Mouse (Mus musculus) midbrain, embryonic 11.5 days (tissue): ENCODE results near the gene Fgfr4. TPM values are rescaled to one million over a fixed set of nuclear protein-coding genes. Genes with fewer than 3 reads are reported as not detected.

Experiments
- ATAC-seq: fragments of 200-750 bp; cut with Nextera tagmentation; 2 replicates; pipeline ENCODE4 v1.8.0; 2017; ENCODE audit warnings: moderate TSS enrichment, moderate library complexity; ENCODE audit not compliant: low FRiP score
- DNase-seq: peaks from one replicate; pipeline ENCODE4 v3.0.0; 2015; ENCODE audit warnings: low spot score; ENCODE audit errors: missing footprints
- H3K27ac ChIP-seq: fragments of 300-500 bp; sonication (generic); 2 replicates; pipeline ENCODE4 v1.5.1; 2014; ENCODE audit warnings: low read depth, low read length
- H3K27me3 ChIP-seq: fragments of 300-500 bp; sonication (generic); 2 replicates; pipeline ENCODE4 v1.6.1; 2014; ENCODE audit warnings: mild to moderate bottlenecking, low read length, moderate library complexity, mixed read lengths; ENCODE audit not compliant: control insufficient read depth, insufficient read depth
- H3K36me3 ChIP-seq: fragments of 300-500 bp; sonication (generic); 2 replicates; pipeline ENCODE4 v1.6.1; 2014; ENCODE audit warnings: mild to moderate bottlenecking, low read length, moderate library complexity, mixed read lengths; ENCODE audit not compliant: control insufficient read depth, insufficient read depth
- H3K4me1 ChIP-seq: fragments of 300-500 bp; sonication (generic); 2 replicates; pipeline ENCODE4 v1.6.1; 2014; ENCODE audit warnings: low read length; ENCODE audit not compliant: control insufficient read depth, insufficient read depth
- H3K4me2 ChIP-seq: fragments of 300-500 bp; sonication (generic); 2 replicates; pipeline ENCODE4 v1.6.1; 2014; ENCODE audit warnings: mild to moderate bottlenecking, moderate library complexity
- H3K4me3 ChIP-seq: fragments of 300-500 bp; sonication (generic); 2 replicates; pipeline ENCODE4 v1.5.1; 2014; ENCODE audit warnings: low read depth, low read length
- H3K9ac ChIP-seq: fragments of 300-500 bp; sonication (generic); 2 replicates; pipeline ENCODE4 v1.6.1; 2014; ENCODE audit warnings: low read length
- H3K9me3 ChIP-seq: fragments of 300-500 bp; sonication (generic); 2 replicates; pipeline ENCODE4 v1.6.1; 2016; ENCODE audit warnings: low read length; ENCODE audit not compliant: control insufficient read depth
- WGBS: fragments of 180-500 bp; shearing (Covaris S2); extraction: QIAGEN DNeasy Blood & Tissue Kit; methylation state at CpG from one replicate; pipeline ENCODE4 v1.1.7; 2014; 5-methylcytosine and 5-hydroxymethylcytosine counted together
- polyA plus RNA-seq: library from polyadenylated mRNA; unstranded; fragments of >200 nt; fragmentation: Nextera tagmentation; extraction: Ambion mirVana; gene quantifications from 2 replicates; pipeline ENCODE4 v1.2.1, GENCODE M21; 2014

Gene Fgfr4
- polyA plus RNA-seq, 1 experiment from 2014 or later, result 0.33 TPM

DNA sequence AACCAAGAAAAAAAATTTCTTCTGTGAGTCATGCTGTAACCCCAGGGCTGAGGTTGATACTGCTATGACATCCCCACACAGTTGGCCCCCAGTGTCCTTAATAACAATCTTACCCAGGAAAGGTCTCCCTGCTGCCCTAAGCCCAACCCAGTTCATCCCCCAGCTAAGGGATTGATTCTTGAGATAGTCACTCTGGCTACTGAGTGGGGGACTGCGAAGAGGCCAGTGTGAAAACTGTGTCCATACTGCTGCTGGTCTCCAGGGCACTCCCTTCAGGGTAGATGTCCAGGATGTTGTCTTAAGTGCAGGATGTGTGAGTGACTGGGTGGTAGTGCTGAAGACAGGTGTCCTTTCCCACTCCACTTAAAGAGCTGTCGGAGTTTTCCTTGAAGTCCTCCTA is 19.0 kb upstream of the Fgfr4 start, which contains the start of gene Gm17617:
Gene Gm17617 (minus strand): TSS at position 101 of the 400 bp plus-strand sequence.
- Histone ChIP-seq H3K9me3 (no peaks in the 10 kb centered on the region), H3K9ac (no peak within 1 kb of the TSS), H3K4me2 (no peak within 1 kb of the TSS), H3K4me1 (no peaks in the 10 kb centered on the region), H3K27ac (no peak within 1 kb of the TSS), H3K4me3 (no peak within 1 kb of the TSS), H3K36me3 (peaks cover 5% of the 10 kb centered on the region; the same call in 1 of the 2 replicates), H3K27me3 (no peaks in the 10 kb centered on the region)
- ATAC-seq (no peak), DNase-seq (no peak)
- 96% methylated on average over 2 of the region's 2 CpGs for WGBS

DNA sequence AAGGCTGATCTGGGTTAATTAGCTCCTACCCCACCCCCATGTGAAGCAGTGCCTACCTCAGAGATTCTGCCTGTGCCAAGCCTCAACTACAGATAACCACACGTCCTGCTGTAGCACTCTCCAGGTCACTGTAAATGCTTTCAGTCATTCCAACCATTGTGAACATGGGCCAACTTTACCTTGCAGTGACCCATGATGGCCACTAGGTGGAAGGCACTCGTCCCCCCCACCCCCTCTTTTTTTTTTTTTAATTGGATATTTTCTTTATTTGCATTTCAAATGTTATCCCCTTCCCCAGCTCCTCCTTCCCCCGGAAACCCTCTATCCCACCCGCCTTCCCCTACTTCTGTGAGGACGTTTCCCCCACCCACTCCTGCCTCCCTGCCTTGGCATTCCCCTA is 17.1 kb upstream of the Fgfr4 start:
- ATAC-seq (no peak), DNase-seq (peak; percentile 89)
- Histone ChIP-seq H3K36me3 (peaks cover 3% of the 10 kb centered on the region; the same call in 1 of the 2 replicates), H3K4me3 (no peak overlapping the region), H3K4me1 (no peaks in the 10 kb centered on the region), H3K4me2 (no peak overlapping the region), H3K27me3 (no peaks in the 10 kb centered on the region), H3K27ac (no peak overlapping the region), H3K9ac (no peak overlapping the region), H3K9me3 (no peaks in the 10 kb centered on the region)
- WGBS, result 11% methylated on average over 5 of the region's 5 CpGs

DNA sequence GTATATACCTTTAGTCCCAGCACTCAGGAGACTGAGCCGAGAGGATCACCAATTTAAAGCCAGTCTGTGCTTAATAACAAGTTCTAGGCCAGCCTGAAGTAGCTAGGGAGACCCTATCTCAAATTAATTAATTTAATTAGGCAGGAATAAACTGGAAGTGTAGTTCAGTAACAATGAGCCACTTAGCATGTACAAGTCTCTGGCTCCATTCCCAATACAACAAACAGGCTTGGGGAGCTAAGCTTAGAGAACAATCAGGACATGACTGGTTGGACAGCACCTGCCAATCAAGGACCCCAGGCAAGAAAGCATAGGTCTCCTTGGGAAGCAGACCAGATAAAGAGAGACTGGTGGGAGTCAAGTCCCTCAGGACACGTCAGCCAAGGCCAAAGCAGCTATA is 12.2 kb upstream of the Fgfr4 start:
- WGBS, result 76% methylated on average over 2 of the region's 2 CpGs
- Histone ChIP-seq H3K27me3 (no peaks in the 10 kb centered on the region), H3K4me2 (no peak overlapping the region), H3K4me3 (no peak overlapping the region), H3K9ac (no peak overlapping the region), H3K9me3 (no peaks in the 10 kb centered on the region), H3K4me1 (no peaks in the 10 kb centered on the region), H3K27ac (no peak overlapping the region), H3K36me3 (no peaks in the 10 kb centered on the region)
- no peak for DNase-seq
- no peak for ATAC-seq

DNA sequence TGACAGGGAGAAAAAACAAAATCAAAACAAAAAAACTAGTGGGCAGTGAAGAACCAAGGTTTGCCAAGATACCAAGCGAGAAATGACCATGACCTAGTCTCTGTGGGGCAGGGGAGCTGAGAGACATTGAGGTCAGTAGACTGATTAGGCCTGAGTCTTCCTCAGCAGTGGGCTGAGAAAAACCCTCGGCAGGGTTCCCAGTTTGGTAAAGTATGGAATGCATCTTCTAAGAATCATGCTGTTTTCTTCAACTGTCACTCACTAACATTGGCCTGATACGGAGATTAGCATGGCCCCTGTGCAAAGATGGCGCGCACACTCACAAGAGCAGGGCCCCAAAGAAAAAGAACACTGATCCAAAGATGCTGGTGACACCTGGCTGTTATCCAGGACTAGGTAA is 1.5 kb downstream of the Fgfr4 start:
- ATAC-seq (no peak), DNase-seq (no peak)
- H3K9me3 ChIP-seq, result no peaks in the 10 kb centered on the region
- H3K36me3 ChIP-seq, result no peaks in the 10 kb centered on the region
- H3K9ac ChIP-seq, result no peak overlapping the region
- peaks cover 18% of the 10 kb centered on the region for H3K27me3 ChIP-seq
- H3K4me3 ChIP-seq, result no peak overlapping the region
- WGBS, result 82% methylated on average over 5 of the region's 5 CpGs
- no peak overlapping the region for H3K4me2 ChIP-seq
- no peak overlapping the region for H3K27ac ChIP-seq
- H3K4me1 ChIP-seq, result peaks cover 7% of the 10 kb centered on the region

DNA sequence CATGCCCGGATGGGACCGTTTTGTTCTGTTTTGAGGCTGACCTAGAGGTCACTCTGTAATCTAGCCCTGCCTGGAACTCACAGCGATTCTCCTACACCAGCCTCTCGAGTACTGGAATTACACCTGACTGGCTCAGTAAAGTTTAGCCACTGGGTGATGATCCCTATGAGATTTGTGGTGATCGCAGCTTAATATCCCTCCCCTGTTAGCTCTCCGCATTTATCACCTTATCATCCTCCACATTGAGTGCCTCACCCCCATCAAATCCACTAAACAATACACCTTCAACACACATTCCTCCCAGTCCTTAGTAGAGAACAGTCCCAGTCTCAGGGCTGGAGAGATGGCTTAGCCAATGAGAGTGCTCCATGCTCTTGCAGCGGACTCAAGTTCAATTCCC is 9.9 kb downstream of the Fgfr4 start:
- WGBS, result 63% methylated on average over 7 of the region's 7 CpGs
- Histone ChIP-seq H3K9me3 (no peaks in the 10 kb centered on the region), H3K4me2 (no peak overlapping the region), H3K36me3 (no peaks in the 10 kb centered on the region), H3K27me3 (no peaks in the 10 kb centered on the region), H3K9ac (no peak overlapping the region), H3K27ac (no peak overlapping the region), H3K4me3 (no peak overlapping the region), H3K4me1 (no peaks in the 10 kb centered on the region)
- ATAC-seq, result no peak
- peak; percentile 79 for DNase-seq

DNA sequence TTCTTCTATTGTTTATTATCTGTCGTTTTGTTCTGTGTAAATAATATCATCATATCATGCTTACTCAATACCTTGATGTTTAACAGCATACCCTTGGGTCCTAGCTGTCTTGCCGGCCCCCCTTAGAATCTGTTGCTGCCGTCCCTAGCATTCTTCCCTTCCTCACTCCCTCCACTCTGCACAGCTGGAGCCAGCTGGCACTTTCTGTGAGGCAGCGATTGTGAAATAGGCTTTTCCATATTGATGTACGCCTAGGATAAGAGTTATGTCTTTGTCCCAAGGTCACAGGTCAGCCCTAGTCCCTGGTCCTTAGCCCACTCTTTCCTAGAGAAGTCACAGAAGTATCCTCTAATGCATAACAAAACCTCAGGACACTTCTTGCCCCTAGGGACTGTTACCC is 11.1 kb downstream of the Fgfr4 start:
- Histone ChIP-seq H3K4me1 (no peaks in the 10 kb centered on the region; the same call in 1 of the 2 replicates), H3K27ac (no peak overlapping the region), H3K9me3 (no peaks in the 10 kb centered on the region), H3K36me3 (no peaks in the 10 kb centered on the region), H3K4me2 (no peak overlapping the region), H3K4me3 (no peak overlapping the region), H3K9ac (no peak overlapping the region), H3K27me3 (no peaks in the 10 kb centered on the region)
- 52% methylated on average over 5 of the region's 5 CpGs for WGBS
- ATAC-seq, result no peak
- peak; percentile 82 for DNase-seq

DNA sequence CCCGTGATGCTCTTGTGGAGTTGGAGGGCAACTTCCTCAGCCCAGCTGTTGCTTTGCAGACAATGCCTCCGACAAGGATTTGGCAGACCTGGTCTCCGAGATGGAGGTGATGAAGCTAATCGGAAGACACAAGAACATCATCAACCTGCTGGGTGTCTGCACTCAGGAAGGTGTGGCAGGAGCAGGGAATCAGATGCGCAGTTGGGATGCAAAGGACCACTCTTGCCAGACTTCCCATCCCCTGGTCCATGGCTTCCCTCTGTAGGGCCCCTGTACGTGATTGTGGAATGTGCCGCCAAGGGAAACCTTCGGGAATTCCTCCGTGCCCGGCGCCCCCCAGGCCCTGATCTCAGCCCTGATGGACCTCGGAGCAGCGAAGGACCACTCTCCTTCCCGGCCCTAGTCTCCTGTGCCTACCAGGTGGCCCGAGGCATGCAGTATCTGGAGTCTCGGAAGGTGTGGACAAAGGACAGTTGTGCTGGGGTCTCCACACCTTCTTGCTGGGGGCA is 13.4 kb downstream of the Fgfr4 start:
- no peak for ATAC-seq
- no peak overlapping the region for H3K4me3 ChIP-seq
- no peaks in the 10 kb centered on the region for H3K9me3 ChIP-seq
- H3K36me3 ChIP-seq, result no peaks in the 10 kb centered on the region
- H3K4me2 ChIP-seq, result no peak overlapping the region
- DNase-seq, result no peak
- no peaks in the 10 kb centered on the region; the same call in 1 of the 2 replicates for H3K4me1 ChIP-seq
- no peak overlapping the region for H3K27ac ChIP-seq
- no peaks in the 10 kb centered on the region for H3K27me3 ChIP-seq
- WGBS, result 90% methylated on average over 16 of the region's 16 CpGs
- H3K9ac ChIP-seq, result no peak overlapping the region

DNA sequence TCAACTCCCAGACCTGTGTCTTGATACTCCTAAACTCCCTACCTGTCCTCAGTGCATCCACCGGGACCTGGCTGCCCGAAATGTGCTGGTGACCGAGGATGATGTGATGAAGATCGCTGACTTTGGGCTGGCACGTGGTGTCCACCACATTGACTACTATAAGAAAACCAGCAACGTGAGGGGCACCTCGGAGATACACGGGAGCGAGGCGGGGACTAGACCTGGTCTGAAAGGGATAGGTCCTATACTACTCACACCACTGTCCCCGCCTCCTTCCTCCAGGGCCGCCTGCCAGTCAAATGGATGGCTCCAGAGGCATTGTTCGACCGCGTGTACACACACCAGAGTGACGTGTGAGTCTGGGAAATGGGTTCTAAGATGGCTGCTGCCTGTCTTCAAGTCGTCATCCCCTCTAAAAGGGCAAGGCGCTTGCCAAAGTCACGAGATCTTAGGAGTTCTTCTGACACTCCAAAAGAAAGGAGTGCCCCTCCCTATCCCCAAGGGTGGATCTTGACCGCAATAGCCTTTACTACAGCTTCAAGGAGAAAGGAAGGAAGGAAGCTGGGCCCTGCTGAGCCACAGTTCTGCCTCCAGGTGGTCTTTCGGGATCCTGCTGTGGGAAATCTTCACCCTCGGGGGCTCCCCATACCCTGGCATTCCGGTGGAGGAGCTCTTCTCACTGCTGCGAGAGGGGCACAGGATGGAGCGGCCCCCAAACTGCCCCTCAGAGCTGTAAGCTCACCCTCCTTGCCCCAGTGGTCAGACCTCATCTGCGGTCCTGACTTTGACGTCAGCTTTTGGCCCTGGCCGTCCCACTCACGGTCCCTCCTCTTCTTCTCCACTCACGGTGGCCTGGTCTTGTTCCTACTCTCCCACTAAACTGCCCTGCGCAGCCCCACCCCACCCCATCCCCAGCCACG is 14.6 kb downstream of the Fgfr4 start:
- ATAC-seq, result no peak
- DNase-seq, result no peak
- 91% methylated on average over 32 of the region's 32 CpGs for WGBS
- Histone ChIP-seq H3K9ac (no peak overlapping the region), H3K4me2 (no peak overlapping the region), H3K9me3 (no peaks in the 10 kb centered on the region), H3K4me3 (no peak overlapping the region), H3K4me1 (peaks cover 9% of the 10 kb centered on the region), H3K27ac (no peak overlapping the region), H3K27me3 (no peaks in the 10 kb centered on the region), H3K36me3 (no peaks in the 10 kb centered on the region)

DNA sequence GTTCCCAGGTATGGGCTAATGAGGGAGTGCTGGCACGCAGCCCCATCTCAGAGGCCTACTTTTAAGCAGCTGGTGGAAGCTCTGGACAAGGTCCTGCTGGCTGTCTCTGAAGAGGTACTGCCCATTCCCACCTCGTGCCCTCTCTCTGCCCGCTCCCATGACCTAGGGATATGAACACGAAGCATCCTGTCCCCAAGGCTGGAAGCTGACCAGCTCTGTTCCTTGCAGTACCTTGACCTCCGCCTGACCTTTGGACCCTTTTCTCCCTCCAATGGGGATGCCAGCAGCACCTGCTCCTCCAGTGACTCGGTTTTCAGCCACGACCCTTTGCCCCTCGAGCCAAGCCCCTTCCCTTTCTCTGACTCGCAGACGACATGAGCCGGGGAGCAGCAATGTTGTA is 15.4 kb downstream of the Fgfr4 start:
- no peak overlapping the region for H3K27ac ChIP-seq
- 83% methylated on average over 11 of the region's 11 CpGs for WGBS

More for the DNA sequence above, 15.4 kb downstream of the Fgfr4 start:
- H3K4me2 ChIP-seq, result no peak overlapping the region
- peaks cover 14% of the 10 kb centered on the region for H3K4me1 ChIP-seq
- H3K9me3 ChIP-seq, result no peaks in the 10 kb centered on the region
- no peak overlapping the region for H3K9ac ChIP-seq
- no peaks in the 10 kb centered on the region for H3K27me3 ChIP-seq
- no peaks in the 10 kb centered on the region for H3K36me3 ChIP-seq
- H3K4me3 ChIP-seq, result no peak overlapping the region
- ATAC-seq, result no peak
- DNase-seq, result no peak
